Mouse (Mus musculus) E14TG2a.4 (cell line): ENCODE data around the gene Gm49318.

ENCODE experiments used
- H3K27me3 ChIP-seq: 2 replicates; pipeline ENCODE4 v1.6.1; 2014; ENCODE audit warnings: low read length, control low read depth; ENCODE audit not compliant: insufficient read depth
- H3K36me3 ChIP-seq: 2 replicates; pipeline ENCODE4 v1.6.1; 2014; ENCODE audit warnings: low read length, control low read depth; ENCODE audit not compliant: insufficient read depth
- H3K4me1 ChIP-seq: replicated peaks from 2 replicates; pipeline ENCODE4 v1.6.1; 2014; ENCODE audit warnings: low read depth, low read length, control low read depth
- H3K4me3 ChIP-seq: replicated peaks from 2 replicates; pipeline ENCODE4 v1.5.1; 2014; ENCODE audit warnings: mild to moderate bottlenecking, low read length
- H3K9me3 ChIP-seq: 2 replicates; pipeline ENCODE4 v1.6.1; 2014; ENCODE audit warnings: low read length, control low read depth
- CTCF ChIP-seq: conservative IDR thresholded peaks from 2 replicates; pipeline ENCODE4 v1.5.1; 2014; ENCODE audit warnings: low read length
- NANOG ChIP-seq: IDR thresholded peaks from 2 replicates; pipeline ENCODE4 v1.6.1; 2014; ENCODE audit warnings: borderline replicate concordance, low read length, mixed read lengths
- POU5F1 ChIP-seq: IDR thresholded peaks from 2 replicates; pipeline ENCODE4 v1.6.1; 2014; ENCODE audit warnings: low read length, borderline replicate concordance

Gm49318 gene

DNA sequence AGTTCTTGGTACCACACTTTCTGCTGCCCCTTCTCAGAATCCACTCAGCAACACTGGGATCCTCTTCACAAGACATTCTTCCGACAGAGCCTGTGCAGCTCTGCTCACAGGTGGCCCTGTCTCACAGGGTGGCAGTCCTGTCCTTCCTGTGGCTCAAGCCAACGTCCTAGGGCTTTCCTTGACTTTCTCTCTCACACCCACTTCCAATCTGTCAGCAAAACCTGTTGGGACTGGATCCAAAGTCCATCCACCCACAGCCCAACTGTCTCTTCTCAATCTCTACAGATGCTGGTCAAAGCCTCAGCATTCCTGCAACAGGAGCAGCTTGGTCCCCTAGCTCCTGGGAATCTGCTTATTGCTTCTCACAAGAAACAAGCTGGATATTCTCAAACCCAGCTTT is 9.7 kb downstream of the Gm49318 start:
- Histone ChIP-seq H3K27me3 (peaks cover 2% of the 10 kb centered on the region; the same call in 1 of the 2 replicates), H3K4me1 (peaks cover 8% of the 10 kb centered on the region), H3K36me3 (peaks cover 90% of the 10 kb centered on the region), H3K4me3 (no peak overlapping the region), H3K9me3 (no peaks in the 10 kb centered on the region)
- no peak for TF ChIP-seq POU5F1
- TF ChIP-seq CTCF, result no peak
- TF ChIP-seq NANOG, result no peak

DNA sequence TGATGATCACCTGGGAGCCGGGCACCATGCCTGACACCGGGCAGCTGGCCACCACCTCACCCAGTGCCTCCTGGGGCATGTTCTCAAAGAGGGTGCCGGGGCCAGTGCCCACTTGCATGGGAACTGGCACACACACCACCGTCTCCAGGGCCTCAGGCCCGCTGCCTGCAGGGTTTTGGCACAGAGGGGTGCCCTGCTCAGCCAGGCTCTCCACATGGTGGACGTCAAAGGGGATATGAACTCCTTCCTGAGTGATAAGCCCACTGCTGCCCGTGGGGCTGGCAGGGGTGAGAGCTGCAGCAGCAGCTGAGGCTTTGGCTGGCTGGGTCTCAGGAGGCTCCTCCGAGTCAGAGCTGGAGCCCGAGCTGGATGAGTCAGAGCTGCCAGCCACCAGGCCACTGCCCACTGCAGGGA is 13.0 kb downstream of the Gm49318 start:
- TF ChIP-seq CTCF (no peak), POU5F1 (no peak), NANOG (no peak)
- peaks cover 30% of the 10 kb centered on the region for H3K4me1 ChIP-seq
- H3K4me3 ChIP-seq, result no peak overlapping the region
- H3K36me3 ChIP-seq, result peaks cover 60% of the 10 kb centered on the region
- peaks cover 19% of the 10 kb centered on the region for H3K27me3 ChIP-seq
- H3K9me3 ChIP-seq, result no peaks in the 10 kb centered on the region

DNA sequence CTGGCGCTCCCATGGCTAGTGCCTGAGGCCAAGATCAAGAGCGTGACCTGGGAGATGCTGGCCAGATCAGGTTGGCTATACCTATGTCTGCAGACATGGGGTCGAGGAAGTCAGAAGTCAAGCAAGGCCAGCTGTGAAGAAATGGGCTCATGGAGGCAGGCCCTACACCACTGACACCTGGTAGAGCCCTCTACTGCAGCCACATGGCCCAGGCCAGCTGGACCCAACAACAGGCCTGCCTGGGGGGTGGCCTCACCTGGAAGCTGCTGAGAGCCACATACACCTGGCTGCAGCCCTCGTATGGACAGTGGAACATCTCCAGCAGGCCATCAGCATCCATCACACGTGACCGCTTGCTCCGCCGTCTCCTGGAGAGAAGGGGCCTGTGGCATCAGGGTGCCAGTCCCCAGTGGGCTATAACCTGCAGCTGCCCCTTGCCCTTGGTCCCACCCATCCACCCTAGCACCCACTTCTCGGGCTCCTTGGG is 14.0 kb downstream of the Gm49318 start:
- no peaks in the 10 kb centered on the region for H3K9me3 ChIP-seq
- H3K36me3 ChIP-seq, result peaks cover 50% of the 10 kb centered on the region
- peaks cover 27% of the 10 kb centered on the region for H3K27me3 ChIP-seq
- H3K4me3 ChIP-seq, result no peak overlapping the region
- peaks cover 34% of the 10 kb centered on the region for H3K4me1 ChIP-seq
- TF ChIP-seq POU5F1, result no peak
- no peak for TF ChIP-seq CTCF
- TF ChIP-seq NANOG, result no peak

DNA sequence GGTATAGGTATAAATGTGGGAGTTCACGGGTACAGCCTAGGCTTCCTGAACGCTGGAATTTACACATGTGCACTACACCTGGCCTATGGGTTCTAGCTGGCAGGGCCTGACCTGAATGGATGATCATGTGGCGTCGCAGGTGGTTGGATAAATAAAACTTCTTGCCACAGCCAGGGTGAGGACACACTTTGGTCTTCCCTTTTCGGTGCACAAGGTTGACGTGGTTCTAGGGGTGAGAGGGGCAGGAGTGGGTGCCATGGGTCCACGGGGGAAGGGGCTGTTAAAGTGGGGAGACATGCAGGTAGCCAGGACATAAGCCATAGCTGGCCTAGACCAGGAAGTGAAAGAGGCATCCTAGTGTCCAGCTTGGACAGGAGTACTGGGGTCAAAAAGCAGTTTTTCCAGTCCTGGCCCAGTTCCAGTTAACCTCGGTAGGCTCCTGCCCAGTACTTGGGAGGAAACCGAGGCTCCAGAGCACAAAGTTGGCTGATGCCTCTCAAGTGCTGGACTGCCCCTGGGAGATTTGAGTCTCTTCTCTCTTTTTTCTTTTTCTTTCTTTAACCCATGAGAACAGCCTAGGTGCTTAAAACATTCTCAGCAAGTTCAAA is 14.7 kb downstream of the Gm49318 start:
- Histone ChIP-seq H3K27me3 (peaks cover 32% of the 10 kb centered on the region), H3K9me3 (no peaks in the 10 kb centered on the region), H3K36me3 (peaks cover 44% of the 10 kb centered on the region), H3K4me1 (peaks cover 35% of the 10 kb centered on the region), H3K4me3 (peak overlapping the region; percentile 76; the same call in 1 of the 2 replicates)
- TF ChIP-seq CTCF, result no peak
- no peak for TF ChIP-seq NANOG
- TF ChIP-seq POU5F1, result no peak

DNA sequence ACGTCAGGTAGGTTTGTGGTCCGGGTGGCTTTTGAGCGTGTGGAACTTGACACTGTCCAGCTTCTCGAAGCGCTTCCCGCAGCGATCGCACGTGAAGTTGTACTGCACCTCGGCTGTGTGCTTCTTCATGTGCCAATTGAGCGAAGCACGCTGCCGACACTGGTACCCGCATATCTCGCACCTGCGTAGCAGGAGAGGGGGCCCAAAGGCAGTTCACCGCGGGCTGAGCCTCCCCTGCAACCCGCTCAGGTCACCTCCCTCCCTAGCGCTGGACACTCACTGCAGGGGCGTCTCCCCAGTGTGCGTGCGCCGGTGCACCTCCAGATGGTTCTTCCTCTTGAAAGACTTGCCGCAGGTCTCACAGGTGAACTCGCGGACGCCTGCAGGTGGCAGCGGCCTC is 15.3 kb downstream of the Gm49318 start:
- peaks cover 37% of the 10 kb centered on the region for H3K36me3 ChIP-seq
- TF ChIP-seq POU5F1, result no peak
- TF ChIP-seq CTCF, result no peak
- TF ChIP-seq NANOG, result no peak
- peak overlapping the region; percentile 76 for H3K4me3 ChIP-seq
- H3K9me3 ChIP-seq, result no peaks in the 10 kb centered on the region
- H3K4me1 ChIP-seq, result peaks cover 40% of the 10 kb centered on the region
- H3K27me3 ChIP-seq, result peaks cover 37% of the 10 kb centered on the region

DNA sequence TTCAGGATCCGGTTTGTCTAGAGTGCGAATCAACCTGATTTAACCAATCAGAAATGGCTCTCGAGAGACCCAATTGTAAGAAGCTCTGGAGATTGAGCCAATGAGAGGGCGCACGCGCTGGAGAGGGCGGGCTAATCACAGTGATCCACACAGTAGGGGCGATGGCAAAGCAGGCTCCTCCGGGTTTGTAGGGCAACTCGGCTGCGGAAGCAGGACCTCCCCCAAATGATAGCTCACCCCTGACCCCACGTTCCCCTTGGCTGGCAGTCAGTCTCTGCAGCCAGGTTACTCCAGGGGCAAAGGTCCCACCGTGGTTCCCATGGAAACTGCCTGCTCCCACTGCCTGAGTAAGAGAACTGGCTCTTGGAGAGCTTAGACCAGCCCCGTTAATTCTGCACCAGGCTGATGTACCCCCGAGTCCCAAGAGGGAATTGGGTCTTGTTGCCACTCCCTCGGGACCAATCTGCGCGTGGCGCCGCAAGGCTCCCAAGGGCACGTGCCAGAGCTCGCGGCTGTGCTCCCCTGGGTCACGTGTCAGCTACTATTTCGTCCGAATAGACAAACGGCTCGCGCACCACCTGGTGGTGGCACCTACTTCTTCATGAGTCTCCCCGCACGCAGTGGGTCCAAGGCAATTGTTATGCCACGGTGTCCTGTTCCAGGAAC is 16.5 kb downstream of the Gm49318 start:
- TF ChIP-seq CTCF, result peak; percentile 37
- TF ChIP-seq NANOG, result no peak
- TF ChIP-seq POU5F1, result no peak
- Histone ChIP-seq H3K9me3 (no peaks in the 10 kb centered on the region), H3K4me3 (peak overlapping the region; percentile 76), H3K27me3 (peaks cover 37% of the 10 kb centered on the region), H3K4me1 (peaks cover 48% of the 10 kb centered on the region), H3K36me3 (peaks cover 31% of the 10 kb centered on the region)

DNA sequence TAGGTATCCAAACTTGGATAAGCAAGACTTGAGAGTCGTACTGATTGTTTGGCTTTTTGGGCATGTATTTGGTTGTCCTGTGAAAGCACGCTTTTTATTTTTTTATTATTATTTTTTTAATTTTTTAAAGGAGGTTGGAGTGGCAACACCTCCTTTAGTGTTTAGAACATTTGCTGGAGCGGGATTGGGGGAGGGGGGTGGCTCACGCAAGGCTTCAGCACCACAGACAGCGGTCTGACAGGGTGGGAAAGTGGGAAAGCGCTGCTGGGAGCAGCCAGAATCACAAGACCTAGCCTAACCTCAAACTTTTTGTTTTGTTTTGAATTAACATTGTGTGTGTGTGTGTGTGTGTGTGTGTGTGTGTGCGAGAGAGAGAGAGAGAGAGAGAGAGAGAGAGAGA is 17.4 kb downstream of the Gm49318 start:
- H3K36me3 ChIP-seq, result peaks cover 26% of the 10 kb centered on the region
- no peaks in the 10 kb centered on the region for H3K9me3 ChIP-seq
- no peak overlapping the region for H3K4me3 ChIP-seq
- H3K27me3 ChIP-seq, result peaks cover 37% of the 10 kb centered on the region
- peaks cover 56% of the 10 kb centered on the region for H3K4me1 ChIP-seq
- TF ChIP-seq NANOG, result no peak
- TF ChIP-seq CTCF, result no peak
- no peak for TF ChIP-seq POU5F1

DNA sequence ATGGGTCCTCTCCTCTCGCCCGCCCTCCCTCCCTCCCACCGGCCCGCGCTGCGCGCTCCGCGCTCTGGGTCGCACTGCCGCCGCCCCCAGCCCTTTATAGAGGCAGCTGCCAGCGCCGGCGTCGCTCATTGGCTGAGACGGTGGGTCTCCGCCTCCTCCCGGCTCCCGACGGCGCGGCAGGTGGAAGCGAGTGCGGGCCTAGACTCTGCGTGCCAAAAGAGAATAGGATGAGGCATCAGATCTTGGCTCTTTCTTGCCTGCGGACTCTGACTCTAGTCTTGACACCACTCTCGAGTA is 19.2 kb downstream of the Gm49318 start, which contains the start of gene Elavl3:
Gene Elavl3, minus strand, starts transcription at position 66 of the 297 bp plus-strand sequence.
- Histone ChIP-seq H3K27me3 (peaks cover 37% of the 10 kb centered on the region), H3K4me1 (peaks cover 72% of the 10 kb centered on the region), H3K9me3 (no peaks in the 10 kb centered on the region), H3K4me3 (peak within 1 kb of the TSS; percentile 87), H3K36me3 (peaks cover 8% of the 10 kb centered on the region)
- TF ChIP-seq NANOG, result no peak
- no peak for TF ChIP-seq POU5F1
- TF ChIP-seq CTCF, result no peak
